In the genomic region with DNA sequence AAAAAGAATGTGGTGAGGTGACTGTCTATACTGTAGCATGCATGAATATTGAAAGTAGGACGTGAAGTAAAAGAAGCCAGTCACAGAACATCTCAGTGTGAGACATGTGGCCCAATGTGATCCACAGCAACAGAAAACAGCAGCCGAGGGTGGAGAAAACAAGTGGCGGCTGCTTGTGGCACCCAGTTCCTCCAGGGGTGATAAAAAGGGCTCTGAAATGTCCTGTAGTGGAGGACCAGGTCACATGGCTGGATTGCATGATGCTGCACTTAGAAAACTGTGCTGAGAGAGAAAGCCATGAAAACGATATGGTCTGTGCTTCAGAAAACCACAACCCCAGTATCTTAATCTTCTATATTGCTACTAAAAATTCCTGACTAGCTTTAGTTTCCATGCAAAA, we compare ENCODE assay signal across 24 mouse cellular contexts. TPM values are rescaled to one million over a fixed set of nuclear protein-coding genes. Genes with fewer than 3 reads are reported as not detected.
DNase-seq lines count a peak whose midpoint lies in the region; ATAC-seq and TF ChIP-seq lines count a peak whose summit lies in the region.
"Had no signal": no experiment of that assay in that cellular context is flagged by ENCODE, and none has a peak within 500 bp of the region (broad histone marks: within the 10 kb centered on the region; RNA-seq: fewer than 3 reads in every experiment).

No protein-coding gene starts in this region.

- H3K79me2 ChIP-seq in macrophage (ENCODE audit: inconsistent target), result no peaks in the 10 kb centered on the region

- no peaks in the 10 kb centered on the region for H3K4me1 ChIP-seq in liver, embryonic 16.5 days (ENCODE audit: control insufficient read depth, low read depth, low read length)
- H3K4me1 ChIP-seq in liver, embryonic 11.5 days (replicated peaks; ENCODE audit: control insufficient read depth, insufficient read depth, low read length), result no peaks in the 10 kb centered on the region
- H3K4me1 ChIP-seq in bone marrow, adult 2 months (ENCODE audit: control insufficient read depth, insufficient read depth, low read length), result peaks cover 5% of the 10 kb centered on the region
- H3K4me1 ChIP-seq: kidney, embryonic 15.5 days; limb, embryonic 12.5 days; midbrain, embryonic 10.5 days had no signal

- no peaks in the 10 kb centered on the region for H3K36me3 ChIP-seq in liver, embryonic 16.5 days (ENCODE audit: control insufficient read depth, insufficient read depth)
- H3K36me3 ChIP-seq in liver, embryonic 11.5 days (ENCODE audit: control insufficient read depth, insufficient read depth, low read length), result no peaks in the 10 kb centered on the region
- H3K36me3 ChIP-seq in macrophage (ENCODE audit: inconsistent target), result no peaks in the 10 kb centered on the region
- H3K36me3 ChIP-seq: kidney, embryonic 15.5 days; limb, embryonic 12.5 days; midbrain, embryonic 10.5 days had no signal

- no peak overlapping the region for H3K9ac ChIP-seq in liver, embryonic 16.5 days (ENCODE audit: low read depth, low read length)
- H3K9ac ChIP-seq in liver, embryonic 11.5 days (ENCODE audit: low read depth, low read length), result no peak overlapping the region
- H3K9ac ChIP-seq: hindbrain, embryonic 14.5 days; kidney, embryonic 15.5 days; limb, embryonic 12.5 days; liver, embryonic 14.5 days had no signal

- no peak overlapping the region for H3K4me2 ChIP-seq in liver, embryonic 16.5 days (ENCODE audit: low read depth, low read length)
- no peak overlapping the region for H3K4me2 ChIP-seq in liver, embryonic 11.5 days
- H3K4me2 ChIP-seq: heart, embryonic 11.5 days; hindbrain, embryonic 14.5 days; kidney, embryonic 15.5 days; limb, embryonic 12.5 days had no signal

- no peak for TF ChIP-seq CTCF in bone marrow, adult 2 months (IDR thresholded peaks at IDR 0.05; ENCODE audit: control insufficient read depth, insufficient read depth, low read length)

- ATAC-seq in liver, embryonic 16.5 days (ENCODE audit: low read depth), result no peak
- no peak for ATAC-seq in liver, embryonic 11.5 days (replicated peaks; ENCODE audit: low FRiP score)
- ATAC-seq in CD4-positive, CD25-positive, alpha-beta regulatory T cell, adult 4 months, result peak; percentile 22
- ATAC-seq: forebrain, embryonic 16.5 days; intestine, postnatal 0 days; lung, postnatal 0 days had no signal

- no peak for DNase-seq in liver, embryonic 11.5 days (ENCODE audit: low spot score)
- no peak for DNase-seq in left cerebral cortex, adult 8-10 months (ENCODE audit: low spot score in 2 of 2)
- no peak for DNase-seq in c-Kit-positive CD71-positive TER-119-positive erythroid progenitor cells, embryonic 14.5 days (ENCODE audit: low spot score)
- DNase-seq in cerebellum, adult 8-10 months, result no peak
- DNase-seq: adrenal gland, postnatal 25 days; cerebellum, postnatal 10 days; retina, postnatal 1 day; right cerebral cortex, postnatal 4 days had no signal

- peak overlapping the region; percentile 15; the same call in 1 of the 2 replicates for H3K27ac ChIP-seq in liver, embryonic 16.5 days (ENCODE audit: low read length)
- no peak overlapping the region for H3K27ac ChIP-seq in liver, embryonic 11.5 days (ENCODE audit: low read depth, low read length)
- H3K27ac ChIP-seq in bone marrow, adult 2 months (ENCODE audit: control insufficient read depth, insufficient read depth, low read depth, low read length, poor library complexity), result peak overlapping the region; percentile 68; the same call in 1 of the 2 replicates
- peak overlapping the region; percentile 95 for H3K27ac ChIP-seq in macrophage
- H3K27ac ChIP-seq: hindbrain, embryonic 14.5 days; kidney, embryonic 15.5 days; limb, embryonic 12.5 days; liver, embryonic 14.5 days; midbrain, embryonic 10.5 days had no signal

- no peaks in the 10 kb centered on the region for H3K27me3 ChIP-seq in liver, embryonic 16.5 days (ENCODE audit: control insufficient read depth, insufficient read depth, low read depth, low read length)
- no peaks in the 10 kb centered on the region for H3K27me3 ChIP-seq in liver, embryonic 11.5 days (replicated peaks; ENCODE audit: control insufficient read depth, insufficient read depth, low read length)
- H3K27me3 ChIP-seq: kidney, embryonic 15.5 days; limb, embryonic 12.5 days had no signal

- no peaks in the 10 kb centered on the region for H3K9me3 ChIP-seq in liver, embryonic 16.5 days (replicated peaks; ENCODE audit: control insufficient read depth, low read length)
- H3K9me3 ChIP-seq in liver, embryonic 11.5 days (ENCODE audit: control insufficient read depth, low read length), result no peaks in the 10 kb centered on the region
- H3K9me3 ChIP-seq: kidney, embryonic 15.5 days; limb, embryonic 12.5 days; midbrain, embryonic 10.5 days had no signal

- no peak for TF ChIP-seq POLR2A in bone marrow, adult 2 months (IDR thresholded peaks at IDR 0.05; ENCODE audit: borderline replicate concordance, control insufficient read depth, low read depth, low read length)

- H3K4me3 ChIP-seq in liver, embryonic 16.5 days (ENCODE audit: low read depth, low read length), result no peak overlapping the region
- H3K4me3 ChIP-seq in liver, embryonic 11.5 days (ENCODE audit: low read depth, low read length), result no peak overlapping the region
- no peak overlapping the region for H3K4me3 ChIP-seq in bone marrow, adult 2 months (replicated peaks; ENCODE audit: control insufficient read depth, low read depth, low read length)
- no peak overlapping the region for H3K4me3 ChIP-seq in macrophage (ENCODE audit: inconsistent target)
- H3K4me3 ChIP-seq: kidney, embryonic 15.5 days; limb, embryonic 12.5 days; midbrain, embryonic 10.5 days had no signal

- 17% methylated on average over 4 of the region's 4 CpGs for WGBS in liver, embryonic 16.5 days (ENCODE audit: insufficient replicate concordance)
- WGBS in liver, embryonic 11.5 days, result 36% methylated on average over 4 of the region's 4 CpGs
- 7% methylated on average over 4 of the region's 4 CpGs for WGBS in bone marrow, adult 2 months
- WGBS in macrophage (ENCODE audit: missing documents), result 11% methylated on average over 4 of the region's 4 CpGs

RNA-seq across cellular contexts. Expression of a gene that starts 34.7 kb away (rescaled TPM):
- not detected in 2 replicates for polyA plus RNA-seq in liver, embryonic 16.5 days (2015; fragmentation: Nextera tagmentation; extraction: Ambion mirVana)
- not detected in 2 replicates for polyA plus RNA-seq in liver, embryonic 11.5 days (2014; fragmentation: Nextera tagmentation; extraction: Ambion mirVana)
- not detected for polyA plus RNA-seq in CD4-positive, CD25-positive, alpha-beta regulatory T cell, adult 4 months (2017; shearing (Covaris generic))
- 32.3 and 39.5 TPM in 2 replicates for polyA plus RNA-seq in bone marrow, adult 2 months (2011; ENCODE audit: insufficient read depth, insufficient read length, low replicate concordance, missing spikeins)
- total RNA-seq in macrophage (2018; cell fraction: chromatin; rRNA removed), result not detected
- total RNA-seq in macrophage (2018; cell fraction: cytosol; rRNA removed), result not detected
- total RNA-seq in macrophage (2018; cell fraction: nucleus; rRNA removed), result not detected
- not detected in 3 replicates for polyA plus RNA-seq in macrophage (2018)
- not detected for total RNA-seq in left cerebral cortex, adult 8-10 months (2022)
- total RNA-seq: layer of hippocampus, adult 18-20 months had no signal
- polyA plus RNA-seq: C2C12; forebrain, embryonic 16.5 days; hindbrain, embryonic 14.5 days; intestine, postnatal 0 days; kidney, embryonic 15.5 days; limb, embryonic 12.5 days; liver, embryonic 14.5 days; lung, postnatal 0 days; midbrain, embryonic 10.5 days; neural tube, embryonic 11.5 days had no signal

RNA-seq across cellular contexts. Expression of a gene that starts 43.5 kb away (rescaled TPM):
- polyA plus RNA-seq in liver, embryonic 16.5 days (2015; fragmentation: Nextera tagmentation; extraction: Ambion mirVana), result 16.7 and 21.1 TPM in 2 replicates
- 16.1 and 18.7 TPM in 2 replicates for polyA plus RNA-seq in liver, embryonic 11.5 days (2014; fragmentation: Nextera tagmentation; extraction: Ambion mirVana)
- polyA plus RNA-seq in CD4-positive, CD25-positive, alpha-beta regulatory T cell, adult 4 months (2017; shearing (Covaris generic)), result 10 to 100 TPM; 70.1 to 99.5 TPM
- polyA plus RNA-seq in bone marrow, adult 2 months (2011; ENCODE audit: insufficient read depth, insufficient read length, low replicate concordance, missing spikeins), result 3.6 and 8.7 TPM in 2 replicates
- 10 to 100 TPM in 12 of 26 experiments, 1 to 10 TPM in 12, under 1 TPM in 2; 0.26 to 52.6 (median 8.3) TPM for total RNA-seq in macrophage (2018; cell fraction: chromatin; rRNA removed)
- total RNA-seq in macrophage (2018; cell fraction: cytosol; rRNA removed), result 10 to 100 TPM in 16 of 26 experiments, 1 to 10 TPM in 10; 5.6 to 72.7 (median 28.0) TPM
- total RNA-seq in macrophage (2018; cell fraction: nucleus; rRNA removed), result 10 to 100 TPM in 16 of 26 experiments, 1 to 10 TPM in 10; 6.9 to 68.1 (median 19.1) TPM
- polyA plus RNA-seq in macrophage (2018), result 24.0 to 59.9 TPM (median 43.6 TPM) in 3 replicates
- 10 to 100 TPM; 14.9 to 20.4 (median 17.1) TPM for total RNA-seq in left cerebral cortex, adult 8-10 months (2022)

RNA-seq across cellular contexts. Expression of a gene that starts 53.5 kb away (rescaled TPM):
- 104 and 124 TPM in 2 replicates for polyA plus RNA-seq in liver, embryonic 16.5 days (2015; fragmentation: Nextera tagmentation; extraction: Ambion mirVana)
- polyA plus RNA-seq in liver, embryonic 11.5 days (2014; fragmentation: Nextera tagmentation; extraction: Ambion mirVana), result 204 and 227 TPM in 2 replicates
- polyA plus RNA-seq in CD4-positive, CD25-positive, alpha-beta regulatory T cell, adult 4 months (2017; shearing (Covaris generic)), result 10 to 100 TPM; 38.4 to 51.1 TPM
- 35.1 and 55.1 TPM in 2 replicates for polyA plus RNA-seq in bone marrow, adult 2 months (2011; ENCODE audit: insufficient read depth, insufficient read length, low replicate concordance, missing spikeins)
- total RNA-seq in macrophage (2018; cell fraction: chromatin; rRNA removed), result 1 to 10 TPM in 18 of 26 experiments, not detected in 8; 1.5 to 8.8 (median 3.3) TPM
- 1 to 10 TPM; 2.6 to 7.3 (median 4.9) TPM for total RNA-seq in macrophage (2018; cell fraction: cytosol; rRNA removed)
- 10 to 100 TPM in 1 of 26 experiments, 1 to 10 TPM in 20, under 1 TPM in 5; 0.52 to 12.3 (median 1.8) TPM for total RNA-seq in macrophage (2018; cell fraction: nucleus; rRNA removed)
- 2.4 to 20.5 TPM (median 3.8 TPM) in 3 replicates for polyA plus RNA-seq in macrophage (2018)
- total RNA-seq in left cerebral cortex, adult 8-10 months (2022), result 1 to 10 TPM; 3.9 to 6.6 (median 5.4) TPM

Comparison
In these comparisons a context has a peak if more than half of its experiments do, and no peak if none do; other contexts are left out.
1. RNA of a gene that starts 34.7 kb away (polyA plus RNA-seq): 32.3 to 39.5 TPM in bone marrow, adult 2 months; not detected in CD4-positive, CD25-positive, alpha-beta regulatory T cell, adult 4 months, not detected in liver, embryonic 16.5 days, not detected in liver, embryonic 11.5 days and not detected in macrophage; every median in the first group is over 10 times any median in the second.